Mouse (Mus musculus): ENCODE results near the gene Rabggtb.

- TF ChIP-seq POLR2A (IDR thresholded peaks at IDR 0.05; ENCODE audit: borderline replicate concordance, low read depth, low read length), result no peak
- peak; percentile 5; the same call in 1 of the 2 replicates for TF ChIP-seq CTCF (IDR thresholded peaks at IDR 0.05; ENCODE audit: low read depth, low read length)
Observed at GRCm38 (mm10) chr3:153864636-153865429, 48.0 kb downstream of the Rabggtb start.
